Mouse (Mus musculus) heart, adult 2 months (tissue): ENCODE results near the gene Nrxn3.

Source experiments
- CTCF ChIP-seq: fragments of 200-600 bp; IDR thresholded peaks from 2 replicates; pipeline ENCODE4 v1.8.1; 2022; ENCODE audit warnings: antibody characterized with exemption, mild to moderate bottlenecking, moderate library complexity
- POLR2A ChIP-seq: fragments of 200-500 bp; IDR thresholded peaks from 2 replicates; pipeline ENCODE4 v1.6.1; 2011; ENCODE audit warnings: mild to moderate bottlenecking, low read depth, low read length, control low read depth; ENCODE audit not compliant: insufficient read depth

DNA sequence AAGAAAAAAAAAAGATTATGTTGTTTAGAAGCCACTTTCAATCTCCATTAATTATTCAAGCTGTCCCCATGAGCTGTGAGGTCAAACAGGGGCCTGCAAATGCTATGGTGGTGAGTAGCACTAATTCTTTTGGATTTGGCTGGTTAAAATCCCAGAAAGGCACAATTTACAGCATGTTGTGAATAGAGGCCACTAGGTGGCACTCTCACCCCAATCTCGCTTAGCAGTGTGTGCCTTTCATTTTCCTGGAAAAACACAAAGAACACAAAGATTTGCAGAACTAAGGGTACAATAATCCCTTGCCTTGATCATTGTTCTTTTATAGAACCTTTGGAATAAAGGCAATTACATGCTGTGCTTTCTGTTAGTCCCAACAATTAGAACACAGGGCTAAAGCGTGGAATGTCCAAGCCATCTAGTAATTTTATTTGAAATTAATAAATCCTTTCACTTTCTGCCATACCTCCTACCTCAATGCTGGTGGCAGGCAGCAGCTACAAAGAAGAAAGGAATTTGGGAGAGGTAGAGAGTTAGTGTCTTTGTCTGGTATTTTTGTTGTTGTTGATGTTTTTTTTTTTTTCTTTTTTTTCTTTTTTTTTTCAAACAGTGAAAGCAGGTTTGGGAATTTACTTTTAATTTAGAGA, 782.6 kb downstream of the Nrxn3 start:
- no peak for TF ChIP-seq POLR2A
- peak; percentile 80 for TF ChIP-seq CTCF
